Mouse (Mus musculus): Measurements from ENCODE around the gene Fstl4.

- no peak for TF ChIP-seq CTCF (IDR thresholded peaks at IDR 0.05; ENCODE audit: low read depth)
- no peak for TF ChIP-seq EP300 (IDR thresholded peaks at IDR 0.05; ENCODE audit: low read depth)
Observed at GRCm38 (mm10) chr11:52731979-52732378, 32.5 kb upstream of the Fstl4 start.

All from liver, postnatal 0 days (tissue).